Mouse (Mus musculus) gastrocnemius, postnatal 36 days (tissue): Measurements from ENCODE around the gene Lce1g. TPM values are rescaled to one million over a fixed set of nuclear protein-coding genes. Genes with fewer than 3 reads are reported as not detected.

Experiments
- DNase-seq, 2 experiments: peaks; one replicate each; pipeline ENCODE4 v3.0.0; 2022
- intact Hi-C: fragments of 180-260 bp; cut with DNase I; formaldehyde crosslinking; loops from one replicate; pipeline ENCODE4 v1.15.1; 2025
- long read RNA-seq, 2 experiments: library from polyadenylated mRNA; stranded (forward); transcript quantifications; one replicate each; pipeline ENCODE4 v2.0.0; 2021
- total RNA-seq, 2 experiments: library from RNA; stranded (reverse); gene quantifications; 2 replicates each; pipeline ENCODE4 v1.2.3; 2021

The Lce1g gene
- not detected for total RNA-seq
- long read RNA-seq, experiment 1: 0 reads
- long read RNA-seq, experiment 2: 0 reads

DNA sequence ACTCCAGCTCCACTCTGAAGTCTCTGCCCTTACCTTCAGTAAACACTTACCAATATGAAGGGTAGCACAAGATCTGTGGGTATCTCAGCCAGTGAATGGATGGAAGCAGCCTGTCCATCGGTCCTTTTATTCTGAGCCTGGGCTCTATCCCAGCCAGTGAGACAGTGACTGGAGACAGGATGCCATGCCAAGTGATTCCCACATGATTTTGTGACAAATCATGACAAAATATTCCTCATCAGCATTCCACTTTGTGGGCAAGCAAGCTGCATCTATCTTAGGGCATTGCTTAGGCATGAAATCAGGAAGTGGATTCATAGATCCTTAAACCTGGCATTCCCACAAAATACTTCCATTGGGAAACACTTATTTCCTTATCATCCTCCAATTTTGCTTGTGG, at the start of gene Lce1g:
TSS of gene Lce1g (minus strand) at position 101 of the 400 bp plus-strand sequence.
- intact Hi-C loops: no loop called here

GRCm38 (mm10) chr3:92790414-92790813, 38.3 kb upstream of the Lce1g start, which contains the start of gene Lce1j:
Gene Lce1j (minus strand): TSS chr3:92790514.
- intact Hi-C loops: no loop called here
- DNase-seq: no peak

More for the DNA sequence above, at the start of gene Lce1g:
- DNase-seq: no peak

DNA sequence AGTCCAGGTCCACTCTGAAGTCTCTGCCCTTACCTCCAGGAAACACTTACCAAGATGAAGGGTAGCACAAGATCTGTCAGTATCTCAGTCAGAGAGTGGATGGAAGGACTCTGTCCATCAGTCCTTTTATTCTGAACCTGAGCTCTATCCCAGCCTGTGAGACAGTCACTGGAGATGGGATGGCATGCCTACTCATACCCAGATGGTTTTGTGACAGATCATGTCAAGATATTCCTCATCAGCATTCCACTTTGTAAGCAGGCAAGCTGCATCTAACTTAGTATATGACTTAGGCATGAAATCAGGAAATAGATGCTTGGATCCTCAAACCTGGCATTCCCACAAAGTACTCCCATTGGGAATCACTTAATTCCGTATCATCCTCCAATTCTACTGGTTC, 26.7 kb upstream of the Lce1g start, which contains the start of gene Lce1i:
TSS of gene Lce1i (minus strand) at position 101 of the 400 bp plus-strand sequence.
- intact Hi-C loops: no loop called here
- DNase-seq: no peak

DNA sequence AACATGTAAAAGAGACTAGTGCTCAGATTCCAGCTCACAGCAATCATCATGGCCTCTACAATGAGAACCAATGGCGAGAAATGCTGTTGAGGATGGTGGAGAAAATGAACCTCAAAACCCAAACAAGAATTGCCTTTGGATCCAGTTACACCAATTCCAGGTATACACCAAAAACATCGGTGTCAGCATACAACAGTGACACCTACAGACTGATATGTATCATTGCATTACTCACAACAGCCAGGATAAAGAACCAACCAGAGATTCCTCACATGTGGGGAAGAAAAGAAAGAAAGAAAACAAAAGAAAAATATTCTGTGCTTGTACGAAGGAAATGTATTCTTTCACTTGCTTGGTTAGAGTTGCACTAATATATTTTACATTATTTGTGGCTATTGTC, 19.4 kb upstream of the Lce1g start:
- no peak for DNase-seq
- intact Hi-C loops: no loop called here

- intact Hi-C loops: no loop called here
- DNase-seq: no peak
Measured at GRCm38 (mm10) chr3:92764965-92765364, 12.8 kb upstream of the Lce1g start, which contains the start of gene Lce1h. Gene Lce1h (minus strand): TSS chr3:92765065.

DNA sequence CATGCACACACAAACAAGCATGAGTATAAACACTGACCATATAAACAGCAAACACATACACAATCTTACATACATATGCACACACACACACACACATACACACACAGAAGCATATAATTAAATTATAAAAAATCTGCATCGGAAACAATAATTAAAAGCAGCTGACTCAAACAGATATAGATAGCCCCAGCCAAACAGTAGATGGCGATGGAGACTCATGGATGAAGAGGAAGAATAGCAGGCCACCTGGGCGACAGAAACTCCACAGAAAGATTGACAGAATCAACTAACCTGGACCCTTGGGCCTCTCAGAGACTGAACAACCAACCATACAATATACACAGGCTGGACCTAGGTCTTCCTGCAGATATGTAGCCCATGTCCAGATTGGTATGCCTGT, 1.1 kb upstream of the Lce1g start:
- DNase-seq: no peak
- intact Hi-C loops: no loop called here

GRCm38 (mm10) chr3:92738996-92739395, 13.1 kb downstream of the Lce1g start, which contains the start of gene Gm38119:
Gene Gm38119 (minus strand): TSS chr3:92739096.
- intact Hi-C loops: no loop called here
- DNase-seq: no peak

DNA sequence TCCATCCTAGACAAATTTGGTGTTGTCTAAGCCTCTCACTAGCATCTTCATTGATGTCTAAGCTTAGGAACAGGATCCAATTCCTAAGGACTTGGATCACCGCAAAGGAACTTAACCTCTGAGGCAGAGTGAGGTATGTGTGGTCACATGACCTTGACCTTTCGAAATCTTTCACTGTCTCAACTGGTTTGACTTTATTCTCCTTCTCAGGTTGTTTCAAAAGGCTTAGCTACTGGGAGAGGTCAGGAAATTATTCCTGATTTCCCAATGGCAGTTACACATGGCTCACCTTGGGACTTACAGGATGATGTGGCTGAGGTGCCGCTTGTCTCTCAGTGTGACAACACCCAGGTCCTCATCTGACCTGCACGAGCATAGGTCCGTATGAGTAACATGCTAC, 29.5 kb downstream of the Lce1g start:
- no peak for DNase-seq
- intact Hi-C loops: no loop called here

GRCm38 (mm10) chr3:92720250-92720649, 31.9 kb downstream of the Lce1g start, which contains the start of gene Lce1f:
Gene Lce1f (minus strand): TSS chr3:92720350.
- DNase-seq: no peak
- intact Hi-C loops: no loop called here

- no peak for DNase-seq
- intact Hi-C loops: no loop called here
Measured at GRCm38 (mm10) chr3:92715122-92715521, 37.0 kb downstream of the Lce1g start.

DNA sequence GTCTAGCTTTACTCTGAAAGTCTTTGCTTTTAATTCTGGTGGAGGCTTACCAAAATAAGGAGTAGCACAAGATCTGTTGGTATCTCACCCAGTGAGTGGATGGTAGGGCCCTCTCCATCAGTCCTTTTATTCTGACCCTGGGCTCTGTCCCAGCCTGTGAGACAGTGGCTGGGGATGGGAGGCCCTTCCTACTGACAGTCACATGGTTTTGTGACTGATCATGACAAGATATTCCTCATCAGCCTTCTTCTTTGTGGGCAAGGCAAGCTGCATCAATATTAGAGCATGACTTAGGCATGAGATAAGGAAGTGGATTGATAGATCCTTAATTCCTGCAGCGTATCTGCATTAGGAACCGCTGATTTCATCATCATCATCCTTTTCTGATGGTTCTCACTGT, 43.2 kb downstream of the Lce1g start, which contains the start of gene Lce1e:
TSS of gene Lce1e (minus strand) at position 101 of the 400 bp plus-strand sequence.
- intact Hi-C loops: no loop called here
- DNase-seq: no peak

Other genes starting within 250 kb of the Lce1g start
- not detected for gene 2310046K23Rik, start 217.8 kb downstream of the Lce1g start, total RNA-seq
- gene Ivl, start 178.6 kb downstream of the Lce1g start, total RNA-seq: not detected
- not detected for gene Smcp, start 163.3 kb downstream of the Lce1g start, total RNA-seq
- not detected for gene 2210017I01Rik, start 144.8 kb downstream of the Lce1g start, total RNA-seq
- gene Lce6a, start 130.7 kb downstream of the Lce1g start, total RNA-seq: not detected
- not detected for gene Lce1a1, start 104.0 kb downstream of the Lce1g start, total RNA-seq
- not detected for gene Lce1b, start 95.4 kb downstream of the Lce1g start, total RNA-seq
- gene Lce1a2, start 82.0 kb downstream of the Lce1g start, total RNA-seq: not detected
- not detected for gene Lce1c, start 73.1 kb downstream of the Lce1g start, total RNA-seq
- not detected for gene Lce1d, start 65.1 kb downstream of the Lce1g start, total RNA-seq
- gene Lce1e, start 43.3 kb downstream of the Lce1g start, total RNA-seq: not detected
- not detected for gene Lce1f, start 32.0 kb downstream of the Lce1g start, total RNA-seq
- gene Gm38119, start 13.2 kb downstream of the Lce1g start, total RNA-seq: not detected
- gene Lce1h, start 12.7 kb upstream of the Lce1g start, total RNA-seq: not detected
- not detected for gene Lce1i, start 26.6 kb upstream of the Lce1g start, total RNA-seq
- not detected for gene Lce1j, start 38.2 kb upstream of the Lce1g start, total RNA-seq
- not detected for gene Lce1k, start 55.6 kb upstream of the Lce1g start, total RNA-seq
- not detected for gene Kprp, start 74.9 kb upstream of the Lce1g start, total RNA-seq
- not detected for gene Lce1l, start 98.9 kb upstream of the Lce1g start, total RNA-seq
- gene 2310050C09Rik, start 117.9 kb upstream of the Lce1g start, total RNA-seq: not detected
- gene Lce3a, start 173.9 kb upstream of the Lce1g start, total RNA-seq: not detected
- not detected for gene Lce3b, start 180.6 kb upstream of the Lce1g start, total RNA-seq
- gene Lce3c, start 192.1 kb upstream of the Lce1g start, total RNA-seq: not detected
- not detected for gene Lce3d, start 205.1 kb upstream of the Lce1g start, total RNA-seq
- not detected for gene Lce3e, start 214.7 kb upstream of the Lce1g start, total RNA-seq
- gene Lce3f, start 239.9 kb upstream of the Lce1g start, total RNA-seq: not detected